Comparison of ENCODE assay signal across 26 mouse cellular contexts in genomic region chr11:40558486-40558885, GRCm38 (mm10).
"Had no signal": no experiment of that assay in that cellular context is flagged by ENCODE, and none has a peak within 500 bp of the region (broad histone marks: within the 10 kb centered on the region; RNA-seq: fewer than 3 reads in every experiment).

No protein-coding gene starts in this region.

- DNase-seq: gastrocnemius, adult 2 months; gastrocnemius, postnatal 10 days; gastrocnemius, postnatal 25 days; heart, adult 18-20 months; heart, postnatal 10 days; heart, postnatal 4 days; kidney, adult 18-20 months; kidney, adult 9 months; kidney, postnatal 25 days; kidney, postnatal 4 days; layer of hippocampus, adult 9-11 months; liver; liver, embryonic 13.5 days had no signal

- H3K9ac ChIP-seq: heart, embryonic 12.5 days; hindbrain, embryonic 12.5 days; hindbrain, embryonic 14.5 days; intestine, embryonic 15.5 days; limb, embryonic 12.5 days; liver, embryonic 13.5 days; liver, embryonic 15.5 days had no signal

- H3K27ac ChIP-seq: gastrocnemius, adult 2 months; heart, embryonic 10.5 days; hindbrain, embryonic 10.5 days; hindbrain, embryonic 12.5 days; hindbrain, embryonic 14.5 days; intestine, embryonic 15.5 days; limb, embryonic 10.5 days; limb, embryonic 12.5 days; liver, embryonic 13.5 days; liver, embryonic 15.5 days had no signal

- H3K4me1 ChIP-seq: heart, embryonic 10.5 days; heart, embryonic 12.5 days; hindbrain, embryonic 10.5 days; hindbrain, embryonic 12.5 days; intestine, embryonic 15.5 days; limb, embryonic 10.5 days; limb, embryonic 12.5 days; liver, embryonic 13.5 days; liver, embryonic 15.5 days had no signal

- H3K4me3 ChIP-seq: gastrocnemius, adult 2 months; heart, embryonic 10.5 days; heart, embryonic 12.5 days; hindbrain, embryonic 10.5 days; hindbrain, embryonic 12.5 days; intestine, embryonic 15.5 days; limb, embryonic 10.5 days; limb, embryonic 12.5 days; liver, embryonic 13.5 days; liver, embryonic 15.5 days had no signal

- H3K4me2 ChIP-seq: heart, embryonic 12.5 days; hindbrain, embryonic 12.5 days; hindbrain, embryonic 14.5 days; intestine, embryonic 15.5 days; limb, embryonic 12.5 days; liver, embryonic 11.5 days; liver, embryonic 13.5 days; liver, embryonic 15.5 days had no signal

- H3K36me3 ChIP-seq: heart, embryonic 10.5 days; heart, embryonic 12.5 days; hindbrain, embryonic 10.5 days; hindbrain, embryonic 12.5 days; intestine, embryonic 15.5 days; limb, embryonic 10.5 days; limb, embryonic 12.5 days; liver, embryonic 13.5 days; liver, embryonic 15.5 days had no signal

- ATAC-seq: hindbrain, embryonic 16.5 days; inflammation-experienced regulatory T-cells, adult 6 months; intestine, embryonic 15.5 days; intestine, postnatal 0 days had no signal

- H3K27me3 ChIP-seq: heart, embryonic 12.5 days; hindbrain, embryonic 12.5 days; intestine, embryonic 15.5 days; limb, embryonic 12.5 days; liver, embryonic 13.5 days; liver, embryonic 15.5 days had no signal

- H3K9me3 ChIP-seq: heart, embryonic 10.5 days; heart, embryonic 12.5 days; hindbrain, embryonic 10.5 days; hindbrain, embryonic 12.5 days; intestine, embryonic 15.5 days; limb, embryonic 10.5 days; limb, embryonic 12.5 days; liver, embryonic 13.5 days; liver, embryonic 15.5 days had no signal
